Mouse (Mus musculus) C2C12 (cell line): ENCODE results near the gene Fgf15.

Experiments used
- CEBPB ChIP-seq: IDR thresholded peaks from one replicate; pipeline ENCODE4 v1.6.1; 2011; ENCODE audit warnings: low read depth, mild to moderate bottlenecking, control low read depth, moderate library complexity
- CTCF ChIP-seq: IDR thresholded peaks from one replicate; pipeline ENCODE4 v1.5.1; 2011; ENCODE audit not compliant: control insufficient read depth, insufficient read depth, insufficient read length
- FOSL1 ChIP-seq: IDR thresholded peaks from one replicate; pipeline ENCODE4 v1.8.0; 2011; ENCODE audit warnings: mild to moderate bottlenecking, low read length; ENCODE audit not compliant: poor library complexity, insufficient read depth, severe bottlenecking
- MAX ChIP-seq: IDR thresholded peaks from one replicate; pipeline ENCODE4 v1.6.1; 2011; ENCODE audit warnings: mild to moderate bottlenecking, control low read depth
- MYOD1 ChIP-seq: IDR thresholded peaks from one replicate; pipeline ENCODE4 v1.6.1; 2011; ENCODE audit warnings: low read depth; ENCODE audit not compliant: control insufficient read depth, insufficient read length
- USF1 ChIP-seq: IDR thresholded peaks from one replicate; pipeline ENCODE4 v1.6.1; 2011; ENCODE audit warnings: low read depth, mild to moderate bottlenecking, control low read depth, moderate library complexity

- no peak for TF ChIP-seq USF1
- no peak for TF ChIP-seq CTCF
- no peak for TF ChIP-seq MAX
- TF ChIP-seq CEBPB: no peak
- no peak for TF ChIP-seq MYOD1
- no peak for TF ChIP-seq FOSL1
Observed at GRCm38 (mm10) chr7:144929506-144929905, 33.2 kb downstream of the Fgf15 start.
